Mouse (Mus musculus): ENCODE measurements around the gene Rnf150. TPM values are rescaled to one million over a fixed set of nuclear protein-coding genes. Genes with fewer than 3 reads are reported as not detected.

The Rnf150 gene
- polyA plus RNA-seq, 1 experiment from 2014 or later: 2.4 TPM

- H3K4me3 ChIP-seq (ENCODE audit: low read depth, low read length): no peak overlapping the region
- no peak overlapping the region for H3K4me2 ChIP-seq (replicated peaks; ENCODE audit: low read depth, low read length)
- no peak overlapping the region for H3K9ac ChIP-seq (ENCODE audit: low read depth, low read length)
- no peaks in the 10 kb centered on the region for H3K27me3 ChIP-seq (ENCODE audit: control insufficient read depth, insufficient read depth, low read length)
- no peaks in the 10 kb centered on the region for H3K4me1 ChIP-seq (replicated peaks; ENCODE audit: control insufficient read depth, insufficient read depth, low read length)
- no peak overlapping the region for H3K27ac ChIP-seq (ENCODE audit: low read depth, low read length)
- 89% methylated on average over 4 of the region's 4 CpGs for WGBS
- ATAC-seq (ENCODE audit: low FRiP score): no peak
- no peak for DNase-seq (ENCODE audit: low spot score)
- no peaks in the 10 kb centered on the region for H3K36me3 ChIP-seq (ENCODE audit: control insufficient read depth, insufficient read depth, low read length)
- H3K9me3 ChIP-seq (ENCODE audit: control insufficient read depth, low read length): no peaks in the 10 kb centered on the region
Observed at GRCm38 (mm10) chr8:82846730-82847129, 16.4 kb upstream of the Rnf150 start.

GRCm38 (mm10) chr8:82858541-82859342 lies 4.4 kb upstream of the Rnf150 start:
- H3K36me3 ChIP-seq (ENCODE audit: control insufficient read depth, insufficient read depth, low read length): no peaks in the 10 kb centered on the region
- 82% methylated on average over 9 of the region's 9 CpGs for WGBS
- no peaks in the 10 kb centered on the region for H3K4me1 ChIP-seq (replicated peaks; ENCODE audit: control insufficient read depth, insufficient read depth, low read length)
- H3K4me3 ChIP-seq (ENCODE audit: low read depth, low read length): no peak overlapping the region
- no peak for DNase-seq (ENCODE audit: low spot score)
- no peaks in the 10 kb centered on the region for H3K9me3 ChIP-seq (ENCODE audit: control insufficient read depth, low read length)
- no peak for ATAC-seq (ENCODE audit: low FRiP score)
- H3K27ac ChIP-seq (ENCODE audit: low read depth, low read length): no peak overlapping the region
- no peak overlapping the region for H3K4me2 ChIP-seq (replicated peaks; ENCODE audit: low read depth, low read length)
- no peak overlapping the region for H3K9ac ChIP-seq (ENCODE audit: low read depth, low read length)
- H3K27me3 ChIP-seq (ENCODE audit: control insufficient read depth, insufficient read depth, low read length): no peaks in the 10 kb centered on the region

DNA sequence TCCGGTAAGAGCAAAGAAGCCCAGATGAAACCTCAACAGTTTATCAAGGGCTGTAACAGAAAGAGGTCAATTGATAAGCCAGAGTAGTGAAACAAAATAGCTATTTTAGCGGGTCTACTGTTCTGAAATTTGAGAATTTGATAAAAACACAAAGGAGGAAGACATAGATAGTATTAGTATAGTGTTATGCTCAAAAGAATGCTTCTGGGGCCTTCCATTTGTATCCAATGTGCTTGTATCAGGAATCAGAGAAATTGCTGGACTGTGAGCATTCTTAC lies 3.9 kb upstream of the Rnf150 start:
- Histone ChIP-seq H3K4me1 (replicated peaks; ENCODE audit: control insufficient read depth, insufficient read depth, low read length) (no peaks in the 10 kb centered on the region), H3K9me3 (ENCODE audit: control insufficient read depth, low read length) (no peaks in the 10 kb centered on the region), H3K4me3 (ENCODE audit: low read depth, low read length) (no peak overlapping the region), H3K27ac (ENCODE audit: low read depth, low read length) (no peak overlapping the region), H3K36me3 (ENCODE audit: control insufficient read depth, insufficient read depth, low read length) (no peaks in the 10 kb centered on the region), H3K9ac (ENCODE audit: low read depth, low read length) (no peak overlapping the region), H3K4me2 (replicated peaks; ENCODE audit: low read depth, low read length) (no peak overlapping the region), H3K27me3 (ENCODE audit: control insufficient read depth, insufficient read depth, low read length) (no peaks in the 10 kb centered on the region)
- ATAC-seq (ENCODE audit: low FRiP score) (no peak), DNase-seq (ENCODE audit: low spot score) (no peak)
- 81% methylated on average over 2 of the region's 2 CpGs for WGBS

DNA sequence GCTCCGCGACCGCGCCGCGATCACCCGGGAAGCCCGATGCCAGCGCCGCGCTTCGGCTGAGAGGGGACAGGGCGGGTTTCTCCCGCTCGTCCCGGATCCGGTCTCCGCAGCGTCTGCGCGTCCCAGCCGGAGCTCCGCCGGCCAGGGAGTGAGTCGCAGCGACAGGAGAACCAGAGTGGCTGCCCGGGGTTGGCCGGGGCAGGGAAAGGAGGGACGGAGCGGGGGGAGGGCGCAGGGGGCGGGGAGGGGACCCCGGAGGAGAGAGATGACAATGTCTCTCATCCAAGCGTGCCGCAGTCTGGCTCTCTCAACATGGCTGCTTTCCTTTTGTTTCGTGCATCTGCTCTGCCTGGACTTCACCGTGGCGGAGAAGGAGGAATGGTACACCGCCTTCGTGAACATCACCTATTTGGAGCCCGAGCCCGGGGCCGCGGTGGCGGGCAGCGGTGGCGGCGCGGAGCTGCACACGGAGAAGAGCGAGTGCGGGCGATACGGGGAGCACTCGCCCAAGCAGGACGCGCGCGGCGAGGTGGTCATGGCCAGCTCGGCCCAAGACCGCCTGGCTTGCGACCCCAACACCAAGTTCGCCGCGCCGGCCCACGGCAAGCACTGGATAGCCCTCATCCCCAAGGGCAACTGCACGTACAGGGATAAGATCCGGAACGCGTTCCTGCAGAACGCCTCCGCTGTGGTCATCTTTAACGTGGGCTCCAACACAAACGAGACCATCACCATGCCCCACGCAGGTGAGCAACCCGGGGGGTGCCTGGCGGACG lies 777 bp downstream of the Rnf150 start:
- no peaks in the 10 kb centered on the region for H3K9me3 ChIP-seq (ENCODE audit: control insufficient read depth, low read length)
- DNase-seq (ENCODE audit: low spot score) (peak; percentile 76), ATAC-seq (ENCODE audit: low FRiP score) (peak; percentile 85)
- peak overlapping the region; percentile 73 for H3K27ac ChIP-seq (ENCODE audit: low read depth, low read length)
- no peaks in the 10 kb centered on the region for H3K27me3 ChIP-seq (ENCODE audit: control insufficient read depth, insufficient read depth, low read length)
- H3K36me3 ChIP-seq (ENCODE audit: control insufficient read depth, insufficient read depth, low read length): no peaks in the 10 kb centered on the region
- no peaks in the 10 kb centered on the region for H3K4me1 ChIP-seq (replicated peaks; ENCODE audit: control insufficient read depth, insufficient read depth, low read length)
- H3K9ac ChIP-seq (ENCODE audit: low read depth, low read length): peak overlapping the region; percentile 93
- under 1% methylated on average over 61 of the region's 80 CpGs for WGBS
- H3K4me3 ChIP-seq (ENCODE audit: low read depth, low read length): peak overlapping the region; percentile 66
- peak overlapping the region; percentile 83 for H3K4me2 ChIP-seq (replicated peaks; ENCODE audit: low read depth, low read length)

GRCm38 (mm10) chr8:82864521-82864818 lies 1.3 kb downstream of the Rnf150 start:
- Histone ChIP-seq H3K4me2 (replicated peaks; ENCODE audit: low read depth, low read length) (peak overlapping the region; percentile 83), H3K4me3 (ENCODE audit: low read depth, low read length) (peak overlapping the region; percentile 66), H3K9ac (ENCODE audit: low read depth, low read length) (peak overlapping the region; percentile 93), H3K36me3 (ENCODE audit: control insufficient read depth, insufficient read depth, low read length) (no peaks in the 10 kb centered on the region), H3K27me3 (ENCODE audit: control insufficient read depth, insufficient read depth, low read length) (no peaks in the 10 kb centered on the region), H3K4me1 (replicated peaks; ENCODE audit: control insufficient read depth, insufficient read depth, low read length) (no peaks in the 10 kb centered on the region), H3K9me3 (ENCODE audit: control insufficient read depth, low read length) (no peaks in the 10 kb centered on the region), H3K27ac (ENCODE audit: low read depth, low read length) (no peak overlapping the region; the same call in 1 of the 2 replicates)
- ATAC-seq (ENCODE audit: low FRiP score) (peak; percentile 12; the same call in 1 of the 2 replicates), DNase-seq (ENCODE audit: low spot score) (no peak)
- WGBS: 4% methylated on average over 10 of the region's 10 CpGs

DNA sequence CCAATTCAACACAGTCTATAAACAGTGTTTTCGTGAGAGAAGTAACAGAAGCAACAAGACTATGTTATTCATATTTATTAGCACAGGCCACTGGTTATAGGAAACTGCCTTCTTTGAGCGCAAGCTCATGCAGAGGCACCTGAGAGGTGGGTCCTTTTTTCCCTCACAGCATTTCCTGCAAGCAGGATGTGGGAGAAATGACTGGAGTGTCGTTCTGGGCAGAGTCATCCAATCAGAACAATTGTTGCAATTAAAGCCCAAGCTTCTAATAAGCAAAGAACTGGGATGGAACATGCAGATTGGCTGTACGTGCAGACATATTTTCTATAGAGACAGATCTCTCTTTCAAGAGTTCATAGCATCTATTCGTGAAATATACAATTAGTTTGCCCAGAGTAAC lies 2.1 kb downstream of the Rnf150 start:
- Histone ChIP-seq H3K9ac (ENCODE audit: low read depth, low read length) (no peak overlapping the region), H3K36me3 (ENCODE audit: control insufficient read depth, insufficient read depth, low read length) (no peaks in the 10 kb centered on the region)
- WGBS: 62% methylated on average over 5 of the region's 5 CpGs

GRCm38 (mm10) chr8:82866251-82866650 lies 3.1 kb downstream of the Rnf150 start:
- ATAC-seq (ENCODE audit: low FRiP score): no peak
- no peaks in the 10 kb centered on the region for H3K4me1 ChIP-seq (replicated peaks; ENCODE audit: control insufficient read depth, insufficient read depth, low read length)

More for the DNA sequence above, 2.1 kb downstream of the Rnf150 start:
- H3K4me2 ChIP-seq (replicated peaks; ENCODE audit: low read depth, low read length): peak overlapping the region; percentile 83
- DNase-seq (ENCODE audit: low spot score) (no peak), ATAC-seq (ENCODE audit: low FRiP score) (no peak)
- H3K9me3 ChIP-seq (ENCODE audit: control insufficient read depth, low read length): no peaks in the 10 kb centered on the region
- H3K27ac ChIP-seq (ENCODE audit: low read depth, low read length): no peak overlapping the region
- no peaks in the 10 kb centered on the region for H3K27me3 ChIP-seq (ENCODE audit: control insufficient read depth, insufficient read depth, low read length)
- H3K4me1 ChIP-seq (replicated peaks; ENCODE audit: control insufficient read depth, insufficient read depth, low read length): no peaks in the 10 kb centered on the region
- no peak overlapping the region; the same call in 1 of the 2 replicates for H3K4me3 ChIP-seq (ENCODE audit: low read depth, low read length)

GRCm38 (mm10) chr8:82870840-82871490 lies 7.8 kb downstream of the Rnf150 start:
- H3K9me3 ChIP-seq (ENCODE audit: control insufficient read depth, low read length): no peaks in the 10 kb centered on the region
- no peak overlapping the region for H3K4me3 ChIP-seq (ENCODE audit: low read depth, low read length)
- H3K27me3 ChIP-seq (ENCODE audit: control insufficient read depth, insufficient read depth, low read length): no peaks in the 10 kb centered on the region
- WGBS: 84% methylated on average over 4 of the region's 4 CpGs
- H3K4me1 ChIP-seq (replicated peaks; ENCODE audit: control insufficient read depth, insufficient read depth, low read length): no peaks in the 10 kb centered on the region
- no peaks in the 10 kb centered on the region for H3K36me3 ChIP-seq (ENCODE audit: control insufficient read depth, insufficient read depth, low read length)
- ATAC-seq (ENCODE audit: low FRiP score) (no peak), DNase-seq (ENCODE audit: low spot score) (no peak)
- no peak overlapping the region for H3K4me2 ChIP-seq (replicated peaks; ENCODE audit: low read depth, low read length)
- no peak overlapping the region for H3K9ac ChIP-seq (ENCODE audit: low read depth, low read length)
- no peak overlapping the region for H3K27ac ChIP-seq (ENCODE audit: low read depth, low read length)

More at GRCm38 (mm10) chr8:82866251-82866650, 3.1 kb downstream of the Rnf150 start:
- Histone ChIP-seq H3K27ac (ENCODE audit: low read depth, low read length) (no peak overlapping the region), H3K36me3 (ENCODE audit: control insufficient read depth, insufficient read depth, low read length) (no peaks in the 10 kb centered on the region), H3K27me3 (ENCODE audit: control insufficient read depth, insufficient read depth, low read length) (no peaks in the 10 kb centered on the region), H3K4me2 (replicated peaks; ENCODE audit: low read depth, low read length) (no peak overlapping the region), H3K4me3 (ENCODE audit: low read depth, low read length) (no peak overlapping the region), H3K9me3 (ENCODE audit: control insufficient read depth, low read length) (no peaks in the 10 kb centered on the region), H3K9ac (ENCODE audit: low read depth, low read length) (no peak overlapping the region)
- DNase-seq (ENCODE audit: low spot score): no peak
- 63% methylated on average over 1 of the region's 1 CpGs for WGBS

All from hindbrain, embryonic 11.5 days (tissue).